Mouse (Mus musculus) olfactory bulb, adult 2 months (tissue): ENCODE results near the gene Gm9733.

Experiments used
- CTCF ChIP-seq: fragments of 200-500 bp; IDR thresholded peaks from 2 replicates; pipeline ENCODE4 v1.5.1; 2012; ENCODE audit warnings: low read depth, mild to moderate bottlenecking, low read length, moderate library complexity; ENCODE audit not compliant: insufficient read depth
- POLR2A ChIP-seq: fragments of 200-500 bp; IDR thresholded peaks from 2 replicates; pipeline ENCODE4 v1.6.1; 2012; ENCODE audit warnings: mild to moderate bottlenecking, low read depth, low read length, moderate library complexity; ENCODE audit not compliant: insufficient read depth

GRCm38 (mm10) chr3:15331545-15331944 lies 557 bp downstream of the Gm9733 start:
- TF ChIP-seq CTCF = no peak
- no peak for TF ChIP-seq POLR2A
